Mouse (Mus musculus) CH12.LX (cell line): ENCODE data around the gene Hoxd12. TPM values are rescaled to one million over a fixed set of nuclear protein-coding genes. Genes with fewer than 3 reads are reported as not detected.

Source experiments
- DNase-seq: peaks from one replicate; pipeline ENCODE4 v3.0.0-alpha.2; 2013; ENCODE audit errors: extremely low read depth
- H3K27ac ChIP-seq: 2 replicates; pipeline ENCODE4 v1.5.1; 2012; ENCODE audit warnings: low read depth, mild to moderate bottlenecking, control low read depth, moderate library complexity; ENCODE audit not compliant: insufficient read depth
- H3K27me3 ChIP-seq: replicated peaks from 2 replicates; pipeline ENCODE3; 2012; ENCODE audit warnings: inconsistent platforms
- H3K36me3 ChIP-seq, 2 experiments: replicated peaks in 1 of 2; 2 replicates each; pipeline versions ENCODE3 to v1.6.1; 2012; ENCODE audit warnings: inconsistent platforms in 1 of 2, low read length in 1 of 2, mild to moderate bottlenecking in 1 of 2, mixed read lengths in 1 of 2, moderate library complexity in 1 of 2; ENCODE audit not compliant: control insufficient read depth in 1 of 2, insufficient read depth in 1 of 2
- H3K4me1 ChIP-seq, 2 experiments: 2 replicates each; pipeline ENCODE4 v1.6.1; 2012; ENCODE audit warnings: inconsistent platforms in 1 of 2, moderate library complexity in 1 of 2; ENCODE audit not compliant: insufficient read depth in 2 of 2, control insufficient read depth in 1 of 2
- H3K4me2 ChIP-seq: 2 replicates; pipeline ENCODE4 v1.6.1; 2012; ENCODE audit warnings: low read depth, mild to moderate bottlenecking, control low read depth; ENCODE audit not compliant: poor library complexity, insufficient read depth, severe bottlenecking
- H3K4me3 ChIP-seq, 3 experiments: fragments of 150-350 bp in 1 of 3; sonication (generic) in 1 of 3; replicated peaks in 1 of 3; 2 replicates each; pipeline versions ENCODE3 to v1.5.1; 2011 to 2012; ENCODE audit warnings: low read depth in 2 of 3, low read length in 2 of 3, mild to moderate bottlenecking in 2 of 3, moderate library complexity in 2 of 3, control low read depth in 1 of 3, improper control_type of control experiment in 1 of 3, inconsistent platforms in 1 of 3, mixed read lengths in 1 of 3; ENCODE audit not compliant: poor library complexity in 1 of 3
- H3K79me2 ChIP-seq: replicated peaks from 2 replicates; pipeline ENCODE4 v1.6.1; 2012; ENCODE audit warnings: mild to moderate bottlenecking, moderate library complexity; ENCODE audit not compliant: control insufficient read depth, poor library complexity, insufficient read depth, severe bottlenecking; ENCODE audit errors: extremely low read depth
- H3K9ac ChIP-seq: 2 replicates; pipeline ENCODE4 v1.6.1; 2012; ENCODE audit warnings: low read depth, mild to moderate bottlenecking, control low read depth, moderate library complexity; ENCODE audit not compliant: insufficient read depth
- H3K9me3 ChIP-seq: replicated peaks from 2 replicates; pipeline ENCODE3; 2012; ENCODE audit warnings: low read length, inconsistent platforms, mixed read lengths
- BHLHE40 ChIP-seq: IDR thresholded peaks from 2 replicates; pipeline ENCODE4 v1.6.1; 2011; ENCODE audit warnings: mild to moderate bottlenecking, low read depth, low read length, improper control_type of control experiment
- CHD2 ChIP-seq: IDR thresholded peaks from 2 replicates; pipeline ENCODE4 v1.6.1; 2011; ENCODE audit warnings: low read length, improper control_type of control experiment
- E2F4 ChIP-seq: IDR thresholded peaks from 2 replicates; pipeline ENCODE4 v1.6.1; 2011; ENCODE audit warnings: low read depth, low read length, improper control_type of control experiment; ENCODE audit not compliant: insufficient replicate concordance
- ELF1 ChIP-seq: IDR thresholded peaks from 2 replicates; pipeline ENCODE4 v1.6.1; 2014; ENCODE audit warnings: low read depth, mild to moderate bottlenecking, inconsistent platforms, low read length, improper control_type of control experiment
- EP300 ChIP-seq: IDR thresholded peaks from 2 replicates; pipeline ENCODE4 v1.6.1; 2011; ENCODE audit warnings: low read length, improper control_type of control experiment
- ETS1 ChIP-seq: conservative IDR thresholded peaks from 2 replicates; pipeline ENCODE4 v1.6.1; 2012; ENCODE audit warnings: low read depth, mild to moderate bottlenecking, inconsistent platforms, low read length, improper control_type of control experiment, moderate library complexity
- GABPA ChIP-seq: IDR thresholded peaks from 2 replicates; pipeline ENCODE4 v1.6.1; 2012; ENCODE audit warnings: low read depth, low read length, improper control_type of control experiment, inconsistent platforms; ENCODE audit not compliant: insufficient replicate concordance
- IRF4 ChIP-seq: IDR thresholded peaks from 2 replicates; pipeline ENCODE4 v1.6.1; 2014; ENCODE audit warnings: low read depth, mild to moderate bottlenecking, inconsistent platforms, low read length, improper control_type of control experiment
- JUND ChIP-seq: conservative IDR thresholded peaks from 2 replicates; pipeline ENCODE4 v1.6.1; 2011; ENCODE audit warnings: low read depth, low read length, improper control_type of control experiment
- KAT2A ChIP-seq: IDR thresholded peaks from 2 replicates; pipeline ENCODE4 v1.6.1; 2012; ENCODE audit warnings: low read length, improper control_type of control experiment, inconsistent platforms; ENCODE audit not compliant: insufficient replicate concordance
- MAX ChIP-seq: IDR thresholded peaks from 2 replicates; pipeline ENCODE4 v1.6.1; 2011; ENCODE audit warnings: low read length, improper control_type of control experiment
- MAZ ChIP-seq: IDR thresholded peaks from 2 replicates; pipeline ENCODE4 v1.6.1; 2012; ENCODE audit warnings: low read depth, mild to moderate bottlenecking, inconsistent platforms, low read length, improper control_type of control experiment, moderate library complexity
- MXI1 ChIP-seq: IDR thresholded peaks from 2 replicates; pipeline ENCODE4 v1.6.1; 2011; ENCODE audit warnings: mild to moderate bottlenecking, low read depth, low read length, improper control_type of control experiment
- MYC ChIP-seq: IDR thresholded peaks from 2 replicates; pipeline ENCODE4 v1.6.1; 2011; ENCODE audit warnings: low read depth, mild to moderate bottlenecking, improper control_type of control experiment, low read length
- NELFE ChIP-seq: IDR thresholded peaks from 2 replicates; pipeline ENCODE4 v1.6.1; 2011; ENCODE audit warnings: low read depth, low read length, improper control_type of control experiment
- POLR2A ChIP-seq: IDR thresholded peaks from 2 replicates; pipeline ENCODE4 v1.6.1; 2011; ENCODE audit warnings: low read depth, mild to moderate bottlenecking, improper control_type of control experiment, low read length
- POLR2AphosphoS2 ChIP-seq: IDR thresholded peaks from 2 replicates; pipeline ENCODE4 v1.6.1; 2011; ENCODE audit warnings: low read depth, low read length, improper control_type of control experiment
- RCOR1 ChIP-seq: conservative IDR thresholded peaks from 2 replicates; pipeline ENCODE4 v1.6.1; 2012; ENCODE audit warnings: low read depth, mild to moderate bottlenecking, inconsistent platforms, low read length, improper control_type of control experiment
- UBTF ChIP-seq: IDR thresholded peaks from 2 replicates; pipeline ENCODE4 v1.6.1; 2012; ENCODE audit warnings: low read depth, mild to moderate bottlenecking, inconsistent platforms, low read length, improper control_type of control experiment, moderate library complexity
- ZKSCAN1 ChIP-seq: IDR thresholded peaks from 2 replicates; pipeline ENCODE4 v1.6.1; 2012; ENCODE audit warnings: low read depth, inconsistent platforms, low read length, improper control_type of control experiment, borderline replicate concordance
- dilution Hi-C: fragments of 300-500 bp; cut with MboI; formaldehyde crosslinking; loops from 2 replicates; pipeline ENCODE4 v1.14.3; 2020; ENCODE audit warnings: low sequenced_read_pairs; ENCODE audit not compliant: extremely low pct_unique_long_range_greater_than_20kb, extremely low pct_ligation_motif_present
- in situ Hi-C: fragments of 300-500 bp; cut with MboI; formaldehyde crosslinking; loops from 3 replicates; pipeline ENCODE4 v1.14.3; 2019; ENCODE audit warnings: low sequenced_read_pairs, low pct_ligation_motif_present, low pct_unique_long_range_greater_than_20kb, mixed read lengths
- polyA plus RNA-seq: library from polyadenylated mRNA; unstranded; fragments of >175 nt; gene quantifications from 2 replicates; pipeline ENCODE4 v1.2.1, GENCODE M21; 2012; ENCODE audit warnings: low read depth; ENCODE audit not compliant: insufficient read length
- total RNA-seq, 2 experiments: library from RNA; depleted of rRNA; stranded (reverse); fragments of 300-350 nt in 1 of 2; fragments of >200 nt in 1 of 2; gene quantifications; 2 replicates each; pipeline ENCODE4 v1.2.3; 2012 to 2014

The Hoxd12 gene
- total and polyA plus RNA-seq, 3 experiments = not detected

DNA sequence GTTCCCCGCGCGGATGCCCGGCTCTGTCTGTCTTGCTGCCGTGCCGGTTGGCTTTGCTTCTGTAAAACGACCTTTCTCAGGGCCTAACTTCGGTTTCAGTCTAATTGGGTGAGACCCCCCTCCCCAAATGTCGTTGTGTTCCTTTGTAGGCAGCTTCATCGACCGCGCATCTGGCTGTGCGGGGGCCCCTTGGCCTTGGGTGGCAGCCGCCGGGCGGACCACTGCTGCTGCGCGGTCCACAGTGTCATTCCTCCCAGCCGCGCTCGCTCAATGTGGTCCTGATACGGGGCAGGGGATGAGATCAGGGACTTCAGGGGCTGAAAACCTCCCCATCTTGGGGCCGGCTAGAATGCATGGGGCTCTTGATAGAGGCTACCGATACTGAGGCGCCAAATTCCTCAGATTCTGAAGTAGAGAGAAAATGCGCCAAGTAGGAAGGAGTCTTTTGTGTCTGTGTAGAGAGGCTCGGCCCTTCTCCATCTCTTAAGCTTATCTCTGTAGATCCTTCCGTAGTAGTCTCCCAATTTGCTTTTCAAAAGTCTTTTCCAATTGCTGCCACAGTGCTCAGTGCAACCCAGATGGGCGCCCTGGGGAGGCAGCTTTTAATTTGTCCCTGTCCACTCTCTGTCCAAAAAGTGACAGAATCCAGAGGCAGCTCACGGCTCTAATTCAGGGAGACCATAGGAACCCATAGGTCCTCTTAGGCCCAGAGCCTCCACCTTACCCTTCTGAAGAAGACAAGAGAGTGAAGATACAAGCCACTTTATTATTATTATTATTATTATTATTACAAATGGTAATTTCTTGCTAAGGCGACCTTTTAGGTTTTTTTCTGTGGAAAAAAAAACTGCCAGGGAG is 13.1 kb downstream of the Hoxd12 start:
- TF ChIP-seq IRF4 (no peak), UBTF (no peak)
- in situ Hi-C loops = loop anchor here (25.0 kb wide), 1 partner anchor 624 kb away; no protein-coding TSS in a partner anchor
- no peak overlapping the region for H3K4me3 ChIP-seq
- dilution Hi-C loops = no loop called here
- no peaks in the 10 kb centered on the region for H3K36me3 ChIP-seq
- no peak for DNase-seq
- no peaks in the 10 kb centered on the region for H3K27me3 ChIP-seq
- no peaks in the 10 kb centered on the region for H3K79me2 ChIP-seq
- no peaks in the 10 kb centered on the region for H3K4me1 ChIP-seq
- no peak overlapping the region for H3K27ac ChIP-seq
- no peak overlapping the region for H3K9ac ChIP-seq
- peaks cover 20% of the 10 kb centered on the region for H3K9me3 ChIP-seq
- no peak overlapping the region for H3K4me2 ChIP-seq

DNA sequence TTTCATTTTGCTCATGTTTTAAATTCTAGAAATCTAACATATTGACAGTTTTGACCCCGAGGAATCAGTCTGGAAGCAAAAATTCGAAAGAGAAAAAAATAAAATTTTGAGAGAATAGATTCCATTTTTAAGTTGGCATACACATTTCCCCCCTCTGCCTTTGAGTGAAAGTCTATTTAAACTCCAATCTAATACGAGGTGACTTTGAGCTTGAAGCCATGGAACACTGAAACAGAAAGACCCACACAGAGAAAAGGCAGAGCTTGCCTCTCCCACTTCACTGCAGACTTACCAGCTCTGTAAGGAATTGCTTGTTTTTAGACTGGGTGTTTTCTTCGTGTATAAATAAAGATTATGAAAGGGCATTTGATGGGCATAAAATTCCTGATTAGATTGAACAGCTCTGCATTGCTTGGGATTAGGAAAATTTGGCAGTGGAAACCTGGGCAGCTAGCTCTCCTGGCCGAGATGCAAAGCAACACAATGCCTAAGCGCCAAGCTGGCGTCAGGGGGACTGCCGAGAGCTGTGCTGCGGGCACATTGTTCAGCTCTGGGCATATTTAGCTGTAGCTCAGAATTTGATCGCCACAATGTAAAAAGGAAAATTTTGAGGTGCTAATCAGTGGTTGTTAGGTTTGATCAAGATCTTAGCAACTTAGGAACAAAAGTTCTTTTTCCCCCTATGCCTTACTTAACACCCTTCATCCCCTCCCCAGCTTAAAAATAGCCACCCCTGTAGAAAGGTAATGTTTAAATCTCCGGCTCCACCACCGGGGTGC is 14.2 kb downstream of the Hoxd12 start:
- H3K4me2 ChIP-seq = no peak overlapping the region
- H3K4me3 ChIP-seq = no peak overlapping the region
- H3K9me3 ChIP-seq = peaks cover 15% of the 10 kb centered on the region
- H3K27me3 ChIP-seq = no peaks in the 10 kb centered on the region
- no peak for DNase-seq
- no peaks in the 10 kb centered on the region for H3K36me3 ChIP-seq
- no peaks in the 10 kb centered on the region for H3K79me2 ChIP-seq
- H3K27ac ChIP-seq = no peak overlapping the region
- H3K9ac ChIP-seq = no peak overlapping the region
- dilution Hi-C loops = no loop called here
- in situ Hi-C loops = loop anchor here (25.0 kb wide), 1 partner anchor 623 kb away; no protein-coding TSS in a partner anchor
- no peak for TF ChIP-seq BHLHE40
- TF ChIP-seq ETS1 = no peak
- no peak for TF ChIP-seq NELFE
- no peak for TF ChIP-seq KAT2A
- TF ChIP-seq IRF4 = no peak
- H3K4me1 ChIP-seq = no peaks in the 10 kb centered on the region

DNA sequence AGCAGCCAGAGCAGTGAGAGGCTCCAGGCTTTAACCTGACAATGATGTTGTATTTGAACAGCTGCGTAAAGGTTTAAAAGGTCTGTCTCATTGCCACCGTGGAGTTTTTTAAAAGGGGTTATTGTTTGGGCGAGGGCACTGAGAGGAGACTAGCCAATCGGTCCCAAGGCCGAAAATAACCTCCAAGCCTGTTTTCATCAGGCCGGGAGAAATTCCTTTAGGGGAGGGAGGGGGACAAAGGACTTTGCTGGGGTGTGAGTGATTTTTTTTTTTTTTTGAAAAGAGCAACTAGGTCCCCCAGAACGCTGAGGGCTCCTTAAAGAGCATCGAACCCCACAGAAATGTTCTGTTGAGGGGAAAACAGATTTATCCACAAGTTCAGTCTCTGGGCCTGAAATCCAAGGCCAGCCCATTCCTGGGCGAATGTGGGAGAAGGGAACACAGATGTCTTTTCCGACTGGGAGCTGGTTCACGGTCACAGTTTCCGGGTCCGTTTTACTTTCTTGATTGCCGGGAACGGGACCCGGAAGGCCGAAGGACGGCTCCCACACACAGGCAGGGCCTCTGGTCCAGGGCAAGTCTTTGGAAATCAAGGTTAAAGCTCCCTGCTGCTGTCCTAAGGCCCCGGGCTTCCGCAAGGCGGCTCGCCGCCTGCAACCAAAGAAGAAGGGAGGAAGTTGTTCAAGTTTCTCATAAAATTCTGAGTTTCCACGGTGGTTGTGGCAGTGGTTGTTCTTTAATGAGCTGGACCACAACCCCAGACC is 14.9 kb downstream of the Hoxd12 start:
- in situ Hi-C loops (loop anchor here (10.0 to 25.0 kb wide), 2 partner anchors 455 to 623 kb away; no protein-coding TSS in a partner anchor), dilution Hi-C loops (no loop called here)
- Histone ChIP-seq H3K4me2 (no peak overlapping the region), H3K27me3 (no peaks in the 10 kb centered on the region), H3K9me3 (peaks cover 15% of the 10 kb centered on the region), H3K4me3 (no peak overlapping the region), H3K79me2 (no peaks in the 10 kb centered on the region), H3K9ac (no peak overlapping the region), H3K4me1 (no peaks in the 10 kb centered on the region), H3K36me3 (no peaks in the 10 kb centered on the region), H3K27ac (no peak overlapping the region)
- DNase-seq = no peak
- no peak for TF ChIP-seq EP300
- TF ChIP-seq UBTF = no peak
- TF ChIP-seq E2F4 = no peak
- no peak for TF ChIP-seq RCOR1
- no peak for TF ChIP-seq GABPA
- no peak for TF ChIP-seq CHD2
- no peak for TF ChIP-seq ZKSCAN1
- TF ChIP-seq MYC = no peak
- no peak for TF ChIP-seq MAZ
- TF ChIP-seq POLR2A = no peak
- TF ChIP-seq ETS1 = no peak
- TF ChIP-seq ELF1 = no peak
- TF ChIP-seq MXI1 = no peak
- no peak for TF ChIP-seq MAX
- no peak for TF ChIP-seq POLR2AphosphoS2
- no peak for TF ChIP-seq JUND
